Mouse (Mus musculus) midbrain, embryonic 10.5 days (tissue): Measurements from ENCODE around the gene Cacna2d4. TPM values are rescaled to one million over a fixed set of nuclear protein-coding genes. Genes with fewer than 3 reads are reported as not detected.

Experiments used
- DNase-seq: peaks from one replicate; pipeline ENCODE4 v3.0.0-alpha.2; 2017; ENCODE audit warnings: low spot score
- H3K27ac ChIP-seq: fragments of 300-500 bp; sonication (generic); replicated peaks from 2 replicates; pipeline ENCODE4 v1.5.1; 2016; ENCODE audit warnings: mild to moderate bottlenecking
- H3K27me3 ChIP-seq: fragments of 300-500 bp; sonication (generic); 2 replicates; pipeline ENCODE4 v1.6.1; 2016; ENCODE audit warnings: low read depth, mild to moderate bottlenecking; ENCODE audit not compliant: poor library complexity, severe bottlenecking
- H3K36me3 ChIP-seq: fragments of 300-500 bp; sonication (generic); 2 replicates; pipeline ENCODE4 v1.6.1; 2016; ENCODE audit warnings: mild to moderate bottlenecking, moderate library complexity
- H3K4me1 ChIP-seq: fragments of 300-500 bp; sonication (generic); 2 replicates; pipeline ENCODE4 v1.6.1; 2016
- H3K4me3 ChIP-seq: fragments of 300-500 bp; sonication (generic); 2 replicates; pipeline ENCODE4 v1.5.1; 2016; ENCODE audit warnings: mild to moderate bottlenecking, moderate library complexity
- H3K9me3 ChIP-seq: fragments of 300-500 bp; sonication (generic); replicated peaks from 2 replicates; pipeline ENCODE4 v1.6.1; 2016; ENCODE audit warnings: mild to moderate bottlenecking
- WGBS: fragments of 180-500 bp; shearing (Covaris S2); methylation state at CpG from one replicate; pipeline ENCODE4 v1.1.7; 2016; 5-methylcytosine and 5-hydroxymethylcytosine counted together
- polyA plus RNA-seq: library from polyadenylated mRNA; unstranded; fragments of >200 nt; fragmentation: Nextera tagmentation; extraction: Ambion mirVana; gene quantifications from 2 replicates; pipeline ENCODE4 v1.2.1, GENCODE M21; 2016

Cacna2d4 gene
- polyA plus RNA-seq, 1 experiment from 2014 or later: 0.12 TPM

DNA sequence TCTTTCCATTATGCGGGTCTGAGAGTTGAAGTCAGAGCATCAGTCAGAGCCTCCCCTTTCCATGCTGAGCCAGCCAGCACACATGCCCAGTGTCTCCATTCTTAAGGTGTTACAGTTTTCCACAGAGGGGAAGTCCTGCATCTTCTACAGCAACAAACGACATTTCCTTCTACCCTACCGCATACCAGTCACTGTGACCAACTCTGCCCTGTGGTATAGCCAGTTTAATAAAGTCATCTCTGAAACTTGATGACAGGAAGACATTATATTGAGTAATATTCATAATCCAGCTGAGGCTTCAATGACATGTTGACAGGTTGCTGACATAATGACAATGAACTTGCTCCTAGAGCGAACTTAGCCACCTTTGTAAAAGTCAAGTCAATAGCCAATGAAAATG is 154.4 kb downstream of the Cacna2d4 start:
- no peak for DNase-seq
- no peaks in the 10 kb centered on the region for H3K36me3 ChIP-seq
- no peaks in the 10 kb centered on the region for H3K9me3 ChIP-seq
- H3K27me3 ChIP-seq: no peaks in the 10 kb centered on the region
- no peak overlapping the region for H3K27ac ChIP-seq
- peaks cover 28% of the 10 kb centered on the region for H3K4me1 ChIP-seq
- WGBS: 89% methylated on average over 4 of the region's 4 CpGs
- H3K4me3 ChIP-seq: no peak overlapping the region

DNA sequence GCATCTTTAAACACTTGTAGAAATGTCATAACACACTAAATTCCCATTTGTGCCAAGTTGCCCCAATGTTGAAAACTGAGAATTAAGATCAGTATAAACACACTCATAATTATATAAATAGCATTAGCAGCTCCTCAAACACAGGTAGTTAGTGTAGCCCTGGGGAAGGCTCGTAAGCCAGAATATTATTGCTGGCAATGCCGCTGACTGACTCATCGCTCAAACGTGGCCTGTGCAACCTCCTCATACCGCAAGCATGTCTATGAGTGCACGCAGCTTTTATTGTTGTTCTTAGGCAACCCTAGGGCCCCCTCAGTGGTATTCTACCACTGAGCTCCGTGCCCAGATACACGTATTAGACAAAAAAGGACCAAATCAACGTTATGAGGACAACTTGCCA is 156.5 kb downstream of the Cacna2d4 start:
- Histone ChIP-seq H3K9me3 (no peaks in the 10 kb centered on the region), H3K4me3 (no peak overlapping the region), H3K27ac (no peak overlapping the region), H3K27me3 (no peaks in the 10 kb centered on the region), H3K4me1 (peaks cover 11% of the 10 kb centered on the region), H3K36me3 (no peaks in the 10 kb centered on the region)
- WGBS: 90% methylated on average over 9 of the region's 9 CpGs
- DNase-seq: no peak

DNA sequence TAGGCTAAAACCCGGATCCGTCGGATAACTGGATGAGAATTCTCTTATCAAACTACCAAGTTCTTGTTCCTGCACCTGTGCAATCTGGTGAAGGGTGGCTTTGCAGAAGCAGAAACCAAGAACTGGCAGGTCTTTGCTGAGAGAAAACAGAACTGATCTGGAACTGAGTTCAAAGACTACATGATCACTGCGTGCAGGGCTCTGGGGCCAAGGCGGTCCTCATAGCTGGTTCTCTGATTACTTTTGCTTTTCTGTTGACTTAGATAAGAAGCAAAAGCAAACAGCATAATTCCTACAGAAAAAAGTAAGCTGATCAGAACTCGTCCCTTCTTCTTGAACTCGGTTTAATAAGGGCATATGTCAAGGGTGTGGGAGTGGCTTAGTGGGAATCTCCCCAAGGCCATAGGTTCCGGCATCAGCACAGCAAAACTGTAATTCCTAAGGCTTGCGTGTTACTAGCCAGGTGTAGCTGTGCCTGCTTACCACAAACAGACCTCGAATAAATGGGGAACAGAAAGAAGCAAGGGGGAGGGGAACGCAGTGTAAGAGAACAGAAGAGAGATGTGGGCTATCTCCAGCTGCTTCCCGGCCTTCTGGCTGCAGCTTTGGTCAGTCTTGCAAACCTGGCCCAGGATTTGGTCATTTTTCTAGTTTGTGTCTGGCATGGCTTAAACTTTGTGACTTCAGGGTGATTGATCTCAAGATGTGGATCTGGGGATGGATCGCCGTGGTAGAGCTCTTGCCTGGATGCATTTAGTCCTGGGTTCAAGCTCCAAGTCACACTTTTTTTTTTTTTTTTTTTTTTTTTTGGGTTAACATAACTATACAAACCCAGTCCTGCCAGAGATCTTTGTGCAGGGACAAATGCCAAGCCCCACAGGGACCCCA is 159.3 kb downstream of the Cacna2d4 start:
- Histone ChIP-seq H3K4me1 (no peaks in the 10 kb centered on the region), H3K4me3 (no peak overlapping the region), H3K27me3 (no peaks in the 10 kb centered on the region), H3K27ac (no peak overlapping the region), H3K36me3 (no peaks in the 10 kb centered on the region), H3K9me3 (no peaks in the 10 kb centered on the region)
- DNase-seq: no peak
- WGBS: 85% methylated on average over 14 of the region's 14 CpGs

DNA sequence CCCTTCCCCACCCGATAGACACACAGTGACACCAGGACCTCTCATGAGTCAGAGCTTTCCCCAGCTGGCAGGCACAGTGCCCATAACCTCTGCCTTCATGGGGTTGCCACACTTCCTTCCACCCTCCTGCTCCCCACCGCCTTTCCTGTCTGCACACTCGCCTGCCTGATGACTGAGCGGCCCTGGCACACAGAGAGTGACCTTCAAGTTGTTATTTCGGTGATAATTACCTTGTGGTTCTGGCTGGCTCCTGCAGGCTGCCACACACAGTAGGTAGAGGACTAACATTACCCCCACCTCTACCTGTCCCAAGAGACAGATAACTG is 159.9 kb downstream of the Cacna2d4 start:
- DNase-seq: no peak
- no peaks in the 10 kb centered on the region for H3K9me3 ChIP-seq
- H3K4me3 ChIP-seq: no peak overlapping the region
- WGBS: 77% methylated on average over 5 of the region's 5 CpGs
- H3K27ac ChIP-seq: no peak overlapping the region
- H3K4me1 ChIP-seq: no peaks in the 10 kb centered on the region
- no peaks in the 10 kb centered on the region for H3K36me3 ChIP-seq
- no peaks in the 10 kb centered on the region for H3K27me3 ChIP-seq

DNA sequence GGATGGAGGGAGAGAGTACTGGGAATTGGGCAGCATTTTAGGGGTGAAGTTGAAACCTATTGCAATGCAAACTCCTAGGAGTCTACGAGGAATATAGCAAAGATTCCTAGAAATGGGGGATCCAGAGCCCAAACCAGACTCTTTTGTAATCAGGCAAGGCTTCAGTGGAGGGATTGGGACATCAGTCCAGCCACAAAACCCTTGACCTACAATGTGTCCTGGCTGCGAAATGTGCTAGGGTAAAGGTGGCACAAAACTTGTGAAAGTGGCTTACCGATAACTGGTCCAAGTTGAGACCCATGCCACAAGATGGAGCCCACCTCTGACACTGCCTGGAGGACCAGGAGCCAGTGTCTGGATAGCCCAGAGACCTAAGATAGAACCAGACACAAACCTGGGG is 163.0 kb downstream of the Cacna2d4 start:
- Histone ChIP-seq H3K4me3 (no peak overlapping the region), H3K27ac (no peak overlapping the region), H3K27me3 (no peaks in the 10 kb centered on the region), H3K4me1 (no peaks in the 10 kb centered on the region), H3K9me3 (no peaks in the 10 kb centered on the region), H3K36me3 (no peaks in the 10 kb centered on the region)
- DNase-seq: no peak
- 94% methylated on average over 3 of the region's 3 CpGs for WGBS

DNA sequence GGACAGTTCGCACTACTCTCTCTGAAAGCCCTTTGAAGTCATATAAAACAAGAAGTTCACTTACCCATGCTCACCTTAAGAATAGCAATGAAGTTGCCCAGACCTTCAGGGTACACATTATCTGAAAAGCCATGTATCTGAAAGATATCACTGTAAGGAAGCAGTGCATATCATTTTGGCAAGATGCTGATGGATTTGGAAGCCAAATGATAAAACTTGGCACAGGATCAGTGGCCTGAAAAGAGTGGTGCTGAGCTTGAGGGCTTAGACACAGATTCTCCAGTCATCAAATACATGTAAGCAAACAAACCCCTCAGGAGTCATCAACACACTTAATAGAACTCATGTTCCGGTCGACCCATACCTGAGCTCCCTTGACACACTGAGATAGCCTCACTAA is 164.3 kb downstream of the Cacna2d4 start:
- H3K27me3 ChIP-seq: no peaks in the 10 kb centered on the region
- H3K9me3 ChIP-seq: no peaks in the 10 kb centered on the region
- no peaks in the 10 kb centered on the region for H3K36me3 ChIP-seq
- H3K4me1 ChIP-seq: no peaks in the 10 kb centered on the region
- WGBS: 96% methylated on average over 3 of the region's 3 CpGs
- no peak overlapping the region for H3K4me3 ChIP-seq
- H3K27ac ChIP-seq: no peak overlapping the region
- DNase-seq: no peak

DNA sequence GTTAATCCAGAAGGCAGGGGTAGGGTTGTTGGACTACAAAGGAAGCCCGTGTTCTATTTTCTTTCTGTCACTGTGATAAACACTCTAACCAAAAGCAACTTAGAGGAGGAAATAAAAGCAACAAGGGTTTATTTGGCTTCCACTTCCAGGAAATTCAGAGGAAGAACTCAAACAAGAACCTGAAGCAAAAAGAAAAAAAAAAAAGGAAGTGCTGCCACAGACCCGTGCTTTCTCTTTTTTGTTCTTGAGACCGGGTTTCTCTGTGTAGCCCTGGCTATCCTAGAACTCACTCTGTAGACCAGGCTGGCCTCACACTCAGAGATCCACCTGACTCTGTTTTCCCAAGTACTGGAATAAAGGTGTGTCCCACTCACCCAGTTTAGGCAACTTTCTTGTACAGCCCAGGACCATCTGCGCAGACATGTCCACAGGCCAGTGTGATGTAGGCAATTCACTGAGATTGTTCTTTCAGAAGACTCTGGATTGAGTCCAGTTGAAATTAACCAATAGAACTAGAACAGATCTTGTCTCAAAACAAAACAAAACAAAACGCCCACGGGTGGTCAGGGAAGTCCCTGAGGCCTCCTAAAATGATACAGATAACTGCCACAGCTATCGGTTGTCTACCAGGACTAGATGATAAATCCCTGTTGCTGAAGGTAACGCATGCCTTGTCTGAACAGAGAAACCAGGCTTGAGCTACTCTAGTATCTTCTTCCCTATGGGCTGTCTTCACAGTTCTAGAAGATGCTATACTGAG is 165.4 kb downstream of the Cacna2d4 start:
- Histone ChIP-seq H3K4me3 (no peak overlapping the region), H3K27me3 (no peaks in the 10 kb centered on the region), H3K9me3 (no peaks in the 10 kb centered on the region), H3K27ac (no peak overlapping the region), H3K4me1 (no peaks in the 10 kb centered on the region), H3K36me3 (no peaks in the 10 kb centered on the region)
- WGBS: 94% methylated on average over 8 of the region's 8 CpGs
- no peak for DNase-seq

Other genes with a start within 250 kb of the Cacna2d4 start
- 10.5 and 13.8 TPM in 2 replicates for gene Dcp1b, start 61.3 kb upstream of the Cacna2d4 start, polyA plus RNA-seq
- 1.4 and 1.5 TPM in 2 replicates for gene Cacna1c, start 40.1 kb upstream of the Cacna2d4 start, polyA plus RNA-seq
- 0.25 and 0.26 TPM in 2 replicates for gene Lrtm2, start 94.2 kb downstream of the Cacna2d4 start, polyA plus RNA-seq
- gene Adipor2, start 181.2 kb downstream of the Cacna2d4 start, polyA plus RNA-seq: 36.9 and 37.1 TPM in 2 replicates
- gene Fbxl14, start 243.1 kb downstream of the Cacna2d4 start, polyA plus RNA-seq: 2.9 and 3.4 TPM in 2 replicates